Mouse (Mus musculus) brain, adult 2 months (tissue): ENCODE results near the gene Smco1.
"Not testable (repeated sequence)": the region's sequence is repeated elsewhere in the genome, so short reads cannot be mapped to it uniquely, and the experiment has no call there.

ENCODE experiments used
- DNase-seq: peaks from one replicate; pipeline ENCODE4 v3.0.0; 2011; ENCODE audit warnings: low read depth, low spot score

Gene Smco1

GRCm38 (mm10) chr16:32271291-32271690, at the start of gene Smco1:
TSS of gene Smco1 (plus strand) at chr16:32271468.
- no peak for DNase-seq

GRCm38 (mm10) chr16:32221803-32222202, 49.5 kb upstream of the Smco1 start:
- DNase-seq, result no peak

- no peak for DNase-seq
Observed at GRCm38 (mm10) chr16:32222399-32222798, 48.9 kb upstream of the Smco1 start.

GRCm38 (mm10) chr16:32232050-32232449, 39.2 kb upstream of the Smco1 start:
- DNase-seq, result peak; percentile 19

- no peak for DNase-seq
Observed at GRCm38 (mm10) chr16:32237930-32238680, 33.2 kb upstream of the Smco1 start.

GRCm38 (mm10) chr16:32239428-32240312, 31.6 kb upstream of the Smco1 start:
- DNase-seq, result no peak

GRCm38 (mm10) chr16:32243901-32244300, 27.4 kb upstream of the Smco1 start:
- DNase-seq, result no peak

- peak; percentile 69 for DNase-seq
Observed at GRCm38 (mm10) chr16:32246351-32246791, 24.9 kb upstream of the Smco1 start.

- peak; percentile 99 for DNase-seq
Observed at GRCm38 (mm10) chr16:32246952-32247370, 24.3 kb upstream of the Smco1 start, which contains the start of the genes Fbxo45 and Wdr53. TSS of gene Fbxo45 (minus strand) at chr16:32247158. TSS of gene Wdr53 (plus strand) at chr16:32247227.

- DNase-seq, result peak; percentile 30
Observed at GRCm38 (mm10) chr16:32264225-32264624, 7.0 kb upstream of the Smco1 start.

- DNase-seq, result no peak
Observed at GRCm38 (mm10) chr16:32273338-32273737, 2.1 kb downstream of the Smco1 start.

GRCm38 (mm10) chr16:32275041-32275440, 3.8 kb downstream of the Smco1 start:
- no peak for DNase-seq

GRCm38 (mm10) chr16:32275830-32276229, 4.6 kb downstream of the Smco1 start:
- no peak for DNase-seq

- peak; percentile 98 for DNase-seq
Observed at GRCm38 (mm10) chr16:32277308-32278256, 6.3 kb downstream of the Smco1 start, which contains the start of gene Rnf168. TSS of gene Rnf168 (plus strand) at chr16:32277459.

- no peak for DNase-seq
Observed at GRCm38 (mm10) chr16:32278396-32278795, 7.1 kb downstream of the Smco1 start.

- DNase-seq, result no peak
Observed at GRCm38 (mm10) chr16:32280211-32280610, 8.9 kb downstream of the Smco1 start.

GRCm38 (mm10) chr16:32282608-32283007, 11.3 kb downstream of the Smco1 start:
- no peak for DNase-seq

- no peak for DNase-seq
Observed at GRCm38 (mm10) chr16:32291821-32292220, 20.6 kb downstream of the Smco1 start.

- not testable (repeated sequence) for DNase-seq
Observed at GRCm38 (mm10) chr16:32299617-32300016, 28.3 kb downstream of the Smco1 start.

GRCm38 (mm10) chr16:32303046-32303445, 31.8 kb downstream of the Smco1 start:
- no peak for DNase-seq

GRCm38 (mm10) chr16:32303886-32304285, 32.6 kb downstream of the Smco1 start:
- no peak for DNase-seq
